Mouse (Mus musculus): Measurements from ENCODE around the gene Prkaa1. TPM values are rescaled to one million over a fixed set of nuclear protein-coding genes. Genes with fewer than 3 reads are reported as not detected.

The Prkaa1 gene
- polyA plus RNA-seq, 1 experiment: 20.6 TPM

DNA sequence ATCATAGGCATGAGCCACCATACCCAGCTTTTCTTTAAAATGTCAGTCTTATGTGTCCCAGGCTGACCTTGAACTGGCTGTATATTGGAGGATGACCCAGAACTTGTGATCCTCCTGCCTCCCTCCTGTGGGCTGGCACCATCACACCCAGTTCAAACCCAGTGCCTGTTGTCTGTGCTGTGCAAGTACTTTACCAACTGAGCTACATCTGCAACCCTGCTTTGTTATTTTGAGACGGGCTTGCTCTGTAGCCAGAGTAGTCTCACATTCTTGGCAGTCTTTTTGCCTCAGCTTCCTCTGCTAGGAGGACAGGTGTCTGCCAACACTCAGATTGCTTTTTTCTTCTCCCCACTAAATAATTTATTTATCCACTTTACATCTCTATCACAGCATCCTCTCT, 13.7 kb downstream of the Prkaa1 start:
- Histone ChIP-seq H3K27ac (ENCODE audit: insufficient read depth, low read length) (no peak overlapping the region), H3K4me3 (replicated peaks; ENCODE audit: insufficient read depth, low read depth, low read length) (no peak overlapping the region), H3K4me1 (ENCODE audit: control insufficient read depth, insufficient read depth, low read length) (no peaks in the 10 kb centered on the region; the same call in 1 of the 2 replicates), H3K27me3 (ENCODE audit: control insufficient read depth, insufficient read depth, low read length) (no peaks in the 10 kb centered on the region)
- DNase-seq: no peak
- 11% methylated on average over 1 of the region's 1 CpGs for WGBS
- no peak for TF ChIP-seq POLR2A (IDR thresholded peaks at IDR 0.05; ENCODE audit: borderline replicate concordance, insufficient read depth, low read length)
- no peak for TF ChIP-seq CTCF (IDR thresholded peaks at IDR 0.05; ENCODE audit: borderline replicate concordance, insufficient read depth, low read depth, low read length)

DNA sequence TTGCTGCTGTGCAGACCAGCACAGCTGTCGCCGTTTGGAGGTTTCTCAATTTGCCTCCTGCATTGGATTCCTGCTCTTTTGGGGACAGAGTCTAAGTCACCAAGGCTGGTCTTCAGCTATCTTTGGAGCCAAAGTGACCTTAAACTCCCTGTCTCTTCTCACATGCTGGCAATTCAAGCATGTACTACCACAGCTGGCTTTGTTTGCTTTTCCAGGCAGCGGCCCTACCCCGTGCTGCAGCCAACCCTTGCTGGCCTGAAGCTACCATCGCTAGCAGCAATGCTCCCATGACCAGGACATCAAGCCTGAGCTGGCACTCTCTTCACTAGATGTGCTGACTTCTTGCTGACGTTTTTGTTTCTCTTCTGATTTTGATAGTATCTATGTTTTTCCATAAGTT, 15.2 kb downstream of the Prkaa1 start:
- DNase-seq: no peak
- 51% methylated on average over 6 of the region's 6 CpGs for WGBS
- Histone ChIP-seq H3K4me3 (replicated peaks; ENCODE audit: insufficient read depth, low read depth, low read length) (no peak overlapping the region), H3K4me1 (ENCODE audit: control insufficient read depth, insufficient read depth, low read length) (no peaks in the 10 kb centered on the region; the same call in 1 of the 2 replicates), H3K27me3 (ENCODE audit: control insufficient read depth, insufficient read depth, low read length) (no peaks in the 10 kb centered on the region), H3K27ac (ENCODE audit: insufficient read depth, low read length) (no peak overlapping the region)
- TF ChIP-seq POLR2A (IDR thresholded peaks at IDR 0.05; ENCODE audit: borderline replicate concordance, insufficient read depth, low read length) (no peak), CTCF (IDR thresholded peaks at IDR 0.05; ENCODE audit: borderline replicate concordance, insufficient read depth, low read depth, low read length) (no peak)

- no peak for DNase-seq
- Histone ChIP-seq H3K4me1 (ENCODE audit: control insufficient read depth, insufficient read depth, low read length) (no peaks in the 10 kb centered on the region), H3K27me3 (ENCODE audit: control insufficient read depth, insufficient read depth, low read length) (no peaks in the 10 kb centered on the region), H3K27ac (ENCODE audit: insufficient read depth, low read length) (no peak overlapping the region), H3K4me3 (replicated peaks; ENCODE audit: insufficient read depth, low read depth, low read length) (no peak overlapping the region)
- WGBS: 85% methylated on average over 12 of the region's 12 CpGs
- TF ChIP-seq POLR2A (IDR thresholded peaks at IDR 0.05; ENCODE audit: borderline replicate concordance, insufficient read depth, low read length): no peak
- no peak for TF ChIP-seq CTCF (IDR thresholded peaks at IDR 0.05; ENCODE audit: borderline replicate concordance, insufficient read depth, low read depth, low read length)
Measured at GRCm38 (mm10) chr15:5165121-5165773, 21.6 kb downstream of the Prkaa1 start.

DNA sequence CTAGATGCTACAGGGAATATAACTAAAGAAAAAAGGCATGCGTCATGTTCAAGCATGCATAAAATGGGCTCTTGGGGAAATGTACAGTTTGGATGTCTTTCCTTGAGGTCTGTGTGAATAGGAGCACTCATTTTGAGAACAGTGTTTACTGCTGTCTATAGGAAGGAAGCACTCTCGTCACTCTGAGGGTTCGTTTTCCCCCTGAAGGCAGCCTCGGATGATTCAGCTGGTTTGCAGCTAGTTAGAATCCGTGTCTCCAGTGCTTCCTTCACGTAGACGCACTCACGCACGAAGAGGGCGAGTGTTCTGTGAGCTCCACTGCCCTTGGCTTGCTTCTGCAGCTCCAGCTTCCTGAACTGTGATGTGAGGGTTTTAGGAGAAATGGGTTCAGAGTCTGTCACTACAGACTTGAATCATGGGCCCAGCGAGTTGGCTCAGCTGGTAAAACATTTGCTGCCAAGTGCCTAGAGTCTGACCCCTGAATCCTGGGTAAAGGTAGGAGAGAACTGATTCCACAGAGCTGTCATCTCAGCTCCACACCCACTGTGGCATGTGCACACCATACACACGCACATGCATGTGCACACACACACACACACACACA, 29.7 kb downstream of the Prkaa1 start:
- DNase-seq: no peak
- H3K4me3 ChIP-seq (replicated peaks; ENCODE audit: insufficient read depth, low read depth, low read length): no peak overlapping the region
- no peaks in the 10 kb centered on the region for H3K27me3 ChIP-seq (ENCODE audit: control insufficient read depth, insufficient read depth, low read length)
- H3K27ac ChIP-seq (ENCODE audit: insufficient read depth, low read length): no peak overlapping the region
- H3K4me1 ChIP-seq (ENCODE audit: control insufficient read depth, insufficient read depth, low read length): no peaks in the 10 kb centered on the region
- 91% methylated on average over 12 of the region's 12 CpGs for WGBS
- TF ChIP-seq POLR2A (IDR thresholded peaks at IDR 0.05; ENCODE audit: borderline replicate concordance, insufficient read depth, low read length): no peak
- no peak for TF ChIP-seq CTCF (IDR thresholded peaks at IDR 0.05; ENCODE audit: borderline replicate concordance, insufficient read depth, low read depth, low read length)

GRCm38 (mm10) chr15:5184668-5185330, 41.1 kb downstream of the Prkaa1 start:
- Histone ChIP-seq H3K27me3 (ENCODE audit: control insufficient read depth, insufficient read depth, low read length) (no peaks in the 10 kb centered on the region), H3K27ac (ENCODE audit: insufficient read depth, low read length) (peak overlapping the region; percentile 12; the same call in 1 of the 2 replicates), H3K4me3 (replicated peaks; ENCODE audit: insufficient read depth, low read depth, low read length) (peak overlapping the region; percentile 81), H3K4me1 (ENCODE audit: control insufficient read depth, insufficient read depth, low read length) (0 out of 2 replicates have a peak, but pooled peaks cover 3% of the 10 kb centered on the region)
- peak; percentile 23 to 32 for DNase-seq
- TF ChIP-seq POLR2A (IDR thresholded peaks at IDR 0.05; ENCODE audit: borderline replicate concordance, insufficient read depth, low read length) (no peak), CTCF (IDR thresholded peaks at IDR 0.05; ENCODE audit: borderline replicate concordance, insufficient read depth, low read depth, low read length) (no peak)
- WGBS: 42% methylated on average over 11 of the region's 11 CpGs

DNA sequence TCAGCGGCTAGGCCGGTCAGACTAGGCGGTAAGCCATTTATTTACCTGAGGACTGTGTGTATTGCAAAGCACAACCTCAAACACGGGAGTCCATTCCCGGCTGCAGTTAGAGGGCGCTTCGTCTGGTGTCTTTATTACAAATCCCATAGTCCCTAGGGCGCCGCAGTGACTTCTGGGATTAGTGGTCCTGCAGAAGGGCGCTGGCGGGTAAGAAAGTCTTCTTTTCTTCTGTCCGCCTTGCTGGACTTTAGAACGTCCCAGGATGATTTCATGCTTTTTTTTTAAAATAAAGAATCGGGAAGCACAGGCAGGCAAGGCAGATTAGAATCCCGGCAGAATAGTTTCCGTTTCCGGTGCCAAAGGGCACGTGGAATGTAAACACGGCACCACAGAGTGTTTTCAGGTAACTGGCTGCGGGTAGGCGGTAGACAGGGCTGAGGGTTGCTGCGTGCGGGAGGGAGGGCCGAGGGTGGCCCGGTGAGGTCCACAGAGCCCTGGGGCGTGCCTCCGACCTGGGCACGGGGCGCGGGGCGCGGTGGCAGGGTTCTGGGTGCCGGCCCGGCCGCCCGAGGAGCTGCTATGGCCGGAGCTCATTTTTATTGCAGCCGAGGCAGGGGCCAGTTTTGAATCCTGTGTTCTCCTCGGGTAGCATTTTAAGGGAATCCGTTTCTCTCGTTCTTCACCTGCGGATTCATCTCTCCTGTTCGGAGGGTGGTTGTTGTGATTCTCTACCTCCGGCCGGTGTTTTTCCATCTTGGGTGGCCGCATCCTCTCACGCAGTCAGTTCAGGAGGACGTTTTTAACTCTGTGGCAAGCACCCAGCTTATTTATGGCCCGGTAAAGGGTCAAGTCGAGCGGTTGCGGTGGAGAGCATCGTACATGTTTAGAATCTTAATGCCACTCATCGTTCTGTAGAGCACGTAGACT, 42.0 kb downstream of the Prkaa1 start, which contains the start of gene Ttc33:
TSS of gene Ttc33 (plus strand) at position 160 of the 927 bp plus-strand sequence.
- Histone ChIP-seq H3K27ac (ENCODE audit: insufficient read depth, low read length) (peak within 1 kb of the TSS; percentile 52; the same call in 1 of the 2 replicates), H3K27me3 (ENCODE audit: control insufficient read depth, insufficient read depth, low read length) (no peaks in the 10 kb centered on the region), H3K4me1 (ENCODE audit: control insufficient read depth, insufficient read depth, low read length) (0 out of 2 replicates have a peak, but pooled peaks cover 3% of the 10 kb centered on the region), H3K4me3 (replicated peaks; ENCODE audit: insufficient read depth, low read depth, low read length) (peak within 1 kb of the TSS; percentile 81)
- under 1% methylated on average over 55 of the region's 55 CpGs for WGBS
- peak; percentile 83 to 84 for DNase-seq
- no peak for TF ChIP-seq CTCF (IDR thresholded peaks at IDR 0.05; ENCODE audit: borderline replicate concordance, insufficient read depth, low read depth, low read length)
- TF ChIP-seq POLR2A (IDR thresholded peaks at IDR 0.05; ENCODE audit: borderline replicate concordance, insufficient read depth, low read length): peak; percentile 47; the same call in 1 of the 2 replicates

GRCm38 (mm10) chr15:5186293-5186675, 42.6 kb downstream of the Prkaa1 start:
- Histone ChIP-seq H3K4me1 (ENCODE audit: control insufficient read depth, insufficient read depth, low read length) (0 out of 2 replicates have a peak, but pooled peaks cover 3% of the 10 kb centered on the region), H3K27ac (ENCODE audit: insufficient read depth, low read length) (no peak overlapping the region), H3K27me3 (ENCODE audit: control insufficient read depth, insufficient read depth, low read length) (no peaks in the 10 kb centered on the region), H3K4me3 (replicated peaks; ENCODE audit: insufficient read depth, low read depth, low read length) (peak overlapping the region; percentile 81)
- no peak for TF ChIP-seq CTCF (IDR thresholded peaks at IDR 0.05; ENCODE audit: borderline replicate concordance, insufficient read depth, low read depth, low read length)
- TF ChIP-seq POLR2A (IDR thresholded peaks at IDR 0.05; ENCODE audit: borderline replicate concordance, insufficient read depth, low read length): no peak
- 16% methylated on average over 10 of the region's 10 CpGs for WGBS
- no peak for DNase-seq
